Mouse (Mus musculus): Measurements from ENCODE around the gene Gm45062.

Gm45062 gene

GRCm38 (mm10) chr6:8473498-8473897 lies 214.2 kb downstream of the Gm45062 start:
- DNase-seq (ENCODE audit: low read depth, low spot score), result no peak

- DNase-seq (ENCODE audit: low read depth, low spot score), result no peak
These were observed 215.1 kb downstream of the Gm45062 start for GRCm38 (mm10) chr6:8474316-8474715.

- no peak for DNase-seq (ENCODE audit: low read depth, low spot score)
These were observed 215.6 kb downstream of the Gm45062 start for GRCm38 (mm10) chr6:8474820-8475219.

GRCm38 (mm10) chr6:8479176-8479575 lies 219.9 kb downstream of the Gm45062 start:
- peak; percentile 19 for DNase-seq (ENCODE audit: low read depth, low spot score)

GRCm38 (mm10) chr6:8484437-8485275 lies 225.4 kb downstream of the Gm45062 start:
- no peak for DNase-seq (ENCODE audit: low read depth, low spot score)

GRCm38 (mm10) chr6:8485414-8486175 lies 226.3 kb downstream of the Gm45062 start:
- no peak for DNase-seq (ENCODE audit: low read depth, low spot score)

GRCm38 (mm10) chr6:8486391-8487043 lies 227.3 kb downstream of the Gm45062 start:
- DNase-seq (ENCODE audit: low read depth, low spot score), result no peak

- DNase-seq (ENCODE audit: low read depth, low spot score), result no peak
These were observed 228.0 kb downstream of the Gm45062 start for GRCm38 (mm10) chr6:8487044-8487853.

- no peak for DNase-seq (ENCODE audit: low read depth, low spot score)
These were observed 229.0 kb downstream of the Gm45062 start for GRCm38 (mm10) chr6:8488249-8488648.

GRCm38 (mm10) chr6:8489266-8489665 lies 230.0 kb downstream of the Gm45062 start:
- DNase-seq (ENCODE audit: low read depth, low spot score), result no peak

GRCm38 (mm10) chr6:8489938-8490585 lies 230.8 kb downstream of the Gm45062 start:
- DNase-seq (ENCODE audit: low read depth, low spot score), result no peak

GRCm38 (mm10) chr6:8492248-8492647 lies 233.0 kb downstream of the Gm45062 start:
- DNase-seq (ENCODE audit: low read depth, low spot score), result no peak

- no peak for DNase-seq (ENCODE audit: low read depth, low spot score)
These were observed 236.0 kb downstream of the Gm45062 start for GRCm38 (mm10) chr6:8495109-8495826.

- DNase-seq (ENCODE audit: low read depth, low spot score), result no peak
These were observed 236.6 kb downstream of the Gm45062 start for GRCm38 (mm10) chr6:8495827-8496222.

GRCm38 (mm10) chr6:8497234-8497867 lies 238.1 kb downstream of the Gm45062 start:
- peak; percentile 62 for DNase-seq (ENCODE audit: low read depth, low spot score)

- peak; percentile 39 for DNase-seq (ENCODE audit: low read depth, low spot score)
These were observed 238.6 kb downstream of the Gm45062 start for GRCm38 (mm10) chr6:8497868-8498257.

GRCm38 (mm10) chr6:8498961-8499360 lies 239.7 kb downstream of the Gm45062 start:
- no peak for DNase-seq (ENCODE audit: low read depth, low spot score)

GRCm38 (mm10) chr6:8503953-8504352 lies 244.7 kb downstream of the Gm45062 start:
- DNase-seq (ENCODE audit: low read depth, low spot score), result no peak

- DNase-seq (ENCODE audit: low read depth, low spot score), result no peak
These were observed 245.4 kb downstream of the Gm45062 start for GRCm38 (mm10) chr6:8504521-8505228.
